Mouse (Mus musculus) heart, embryonic 12.5 days (tissue): Measurements from ENCODE around the gene Maml3. TPM values are rescaled to one million over a fixed set of nuclear protein-coding genes. Genes with fewer than 3 reads are reported as not detected.

Experiments used
- ATAC-seq: fragments of 200-750 bp; cut with Nextera tagmentation; 2 replicates; pipeline ENCODE4 v1.8.0; 2017; ENCODE audit warnings: moderate TSS enrichment, moderate library complexity; ENCODE audit not compliant: insufficient number of reproducible peaks, low FRiP score
- H3K27ac ChIP-seq: fragments of 300-500 bp; sonication (generic); 2 replicates; pipeline ENCODE4 v1.5.1; 2016; ENCODE audit warnings: mild to moderate bottlenecking, moderate library complexity; ENCODE audit not compliant: poor library complexity, severe bottlenecking
- H3K27me3 ChIP-seq: fragments of 300-500 bp; sonication (generic); replicated peaks from 2 replicates; pipeline ENCODE4 v1.6.1; 2016; ENCODE audit warnings: mild to moderate bottlenecking, moderate library complexity
- H3K36me3 ChIP-seq: fragments of 300-500 bp; sonication (generic); 2 replicates; pipeline ENCODE4 v1.6.1; 2016; ENCODE audit warnings: mild to moderate bottlenecking, moderate library complexity
- H3K4me1 ChIP-seq: fragments of 300-500 bp; sonication (generic); replicated peaks from 2 replicates; pipeline ENCODE4 v1.6.1; 2016; ENCODE audit warnings: mild to moderate bottlenecking
- H3K4me2 ChIP-seq: fragments of 300-500 bp; sonication (generic); 2 replicates; pipeline ENCODE4 v1.6.1; 2016; ENCODE audit warnings: mild to moderate bottlenecking, moderate library complexity
- H3K4me3 ChIP-seq: fragments of 300-500 bp; sonication (generic); 2 replicates; pipeline ENCODE4 v1.5.1; 2016; ENCODE audit warnings: mild to moderate bottlenecking
- H3K9ac ChIP-seq: fragments of 300-500 bp; sonication (generic); 2 replicates; pipeline ENCODE4 v1.6.1; 2016; ENCODE audit warnings: mild to moderate bottlenecking, moderate library complexity
- H3K9me3 ChIP-seq: fragments of 300-500 bp; sonication (generic); replicated peaks from 2 replicates; pipeline ENCODE4 v1.6.1; 2016; ENCODE audit warnings: mild to moderate bottlenecking, moderate library complexity
- WGBS: fragments of 180-500 bp; shearing (Covaris S2); methylation state at CpG from one replicate; pipeline ENCODE4 v1.1.7; 2016; 5-methylcytosine and 5-hydroxymethylcytosine counted together
- polyA plus RNA-seq: library from polyadenylated mRNA; unstranded; fragments of >200 nt; fragmentation: Nextera tagmentation; extraction: Ambion mirVana; gene quantifications from 2 replicates; pipeline ENCODE4 v1.2.1, GENCODE M21; 2016

The Maml3 gene
- polyA plus RNA-seq, 1 experiment from 2014 or later = 2.6 TPM

- no peak overlapping the region for H3K4me2 ChIP-seq
- 85% methylated on average over 2 of the region's 2 CpGs for WGBS
- no peaks in the 10 kb centered on the region for H3K36me3 ChIP-seq
- no peak overlapping the region for H3K9ac ChIP-seq
- H3K27ac ChIP-seq = no peak overlapping the region
- H3K27me3 ChIP-seq = no peaks in the 10 kb centered on the region
- H3K4me3 ChIP-seq = no peak overlapping the region
- H3K9me3 ChIP-seq = no peaks in the 10 kb centered on the region
- peaks cover 20% of the 10 kb centered on the region for H3K4me1 ChIP-seq
- no peak for ATAC-seq
Measured at GRCm38 (mm10) chr3:51776018-51776611, 328.8 kb downstream of the Maml3 start.

GRCm38 (mm10) chr3:51773587-51773986 lies 331.3 kb downstream of the Maml3 start:
- Histone ChIP-seq H3K4me1 (peaks cover 10% of the 10 kb centered on the region), H3K27ac (no peak overlapping the region), H3K9me3 (0 out of 2 replicates have a peak, but pooled peaks cover 2% of the 10 kb centered on the region), H3K27me3 (no peaks in the 10 kb centered on the region), H3K9ac (no peak overlapping the region), H3K4me2 (no peak overlapping the region), H3K36me3 (no peaks in the 10 kb centered on the region), H3K4me3 (no peak overlapping the region)
- no peak for ATAC-seq
- WGBS = 78% methylated on average over 5 of the region's 5 CpGs

- no peaks in the 10 kb centered on the region for H3K4me1 ChIP-seq
- no peak for ATAC-seq
- H3K4me2 ChIP-seq = no peak overlapping the region
- no peak overlapping the region for H3K27ac ChIP-seq
- 0 out of 2 replicates have a peak, but pooled peaks cover 2% of the 10 kb centered on the region for H3K9me3 ChIP-seq
- H3K27me3 ChIP-seq = no peaks in the 10 kb centered on the region
- WGBS = 66% methylated on average over 9 of the region's 9 CpGs
- no peak overlapping the region for H3K9ac ChIP-seq
- no peaks in the 10 kb centered on the region for H3K36me3 ChIP-seq
- H3K4me3 ChIP-seq = no peak overlapping the region
Measured at GRCm38 (mm10) chr3:51771839-51772630, 332.8 kb downstream of the Maml3 start.

GRCm38 (mm10) chr3:51769196-51769595 lies 335.7 kb downstream of the Maml3 start:
- no peaks in the 10 kb centered on the region for H3K27me3 ChIP-seq
- no peaks in the 10 kb centered on the region for H3K36me3 ChIP-seq
- WGBS = 79% methylated on average over 6 of the region's 6 CpGs
- no peaks in the 10 kb centered on the region for H3K4me1 ChIP-seq
- no peak overlapping the region for H3K4me2 ChIP-seq
- no peak overlapping the region for H3K9ac ChIP-seq
- ATAC-seq = no peak
- H3K4me3 ChIP-seq = no peak overlapping the region
- H3K9me3 ChIP-seq = 0 out of 2 replicates have a peak, but pooled peaks cover 2% of the 10 kb centered on the region
- H3K27ac ChIP-seq = no peak overlapping the region

GRCm38 (mm10) chr3:51765220-51765923 lies 339.5 kb downstream of the Maml3 start:
- Histone ChIP-seq H3K36me3 (no peaks in the 10 kb centered on the region), H3K4me2 (no peak overlapping the region), H3K9ac (no peak overlapping the region), H3K9me3 (0 out of 2 replicates have a peak, but pooled peaks cover 2% of the 10 kb centered on the region), H3K27ac (no peak overlapping the region), H3K4me1 (no peaks in the 10 kb centered on the region), H3K27me3 (no peaks in the 10 kb centered on the region), H3K4me3 (no peak overlapping the region)
- WGBS = 78% methylated on average over 12 of the region's 12 CpGs
- ATAC-seq = no peak

GRCm38 (mm10) chr3:51764175-51764574 lies 340.7 kb downstream of the Maml3 start:
- WGBS = 89% methylated on average over 3 of the region's 3 CpGs
- Histone ChIP-seq H3K27me3 (no peaks in the 10 kb centered on the region), H3K4me3 (no peak overlapping the region), H3K9me3 (no peaks in the 10 kb centered on the region), H3K36me3 (no peaks in the 10 kb centered on the region), H3K4me1 (no peaks in the 10 kb centered on the region), H3K27ac (no peak overlapping the region; the same call in 1 of the 2 replicates), H3K9ac (no peak overlapping the region), H3K4me2 (no peak overlapping the region)
- no peak for ATAC-seq

- no peak for ATAC-seq
- H3K27ac ChIP-seq = no peak overlapping the region
- H3K4me1 ChIP-seq = no peaks in the 10 kb centered on the region
- WGBS = 91% methylated on average over 10 of the region's 10 CpGs
- no peaks in the 10 kb centered on the region for H3K27me3 ChIP-seq
- no peaks in the 10 kb centered on the region for H3K9me3 ChIP-seq
- no peak overlapping the region for H3K4me3 ChIP-seq
- H3K36me3 ChIP-seq = no peaks in the 10 kb centered on the region
- H3K4me2 ChIP-seq = no peak overlapping the region
- no peak overlapping the region for H3K9ac ChIP-seq
Measured at GRCm38 (mm10) chr3:51762900-51763299, 342.0 kb downstream of the Maml3 start.

- Histone ChIP-seq H3K27ac (no peak overlapping the region), H3K4me1 (peaks cover 19% of the 10 kb centered on the region), H3K9me3 (no peaks in the 10 kb centered on the region), H3K9ac (no peak overlapping the region), H3K36me3 (no peaks in the 10 kb centered on the region), H3K27me3 (no peaks in the 10 kb centered on the region), H3K4me3 (no peak overlapping the region), H3K4me2 (no peak overlapping the region)
- 53% methylated on average over 3 of the region's 3 CpGs for WGBS
- ATAC-seq = no peak
Measured at GRCm38 (mm10) chr3:51759534-51759933, 345.3 kb downstream of the Maml3 start.

- 92% methylated on average over 5 of the region's 5 CpGs for WGBS
- ATAC-seq = no peak
- Histone ChIP-seq H3K4me2 (no peak overlapping the region), H3K27ac (no peak overlapping the region), H3K4me1 (peaks cover 20% of the 10 kb centered on the region), H3K9me3 (no peaks in the 10 kb centered on the region), H3K4me3 (no peak overlapping the region), H3K9ac (no peak overlapping the region), H3K27me3 (no peaks in the 10 kb centered on the region), H3K36me3 (no peaks in the 10 kb centered on the region)
Measured at GRCm38 (mm10) chr3:51757032-51757431, 347.8 kb downstream of the Maml3 start.

- H3K4me1 ChIP-seq = peaks cover 27% of the 10 kb centered on the region
- H3K4me3 ChIP-seq = no peak overlapping the region
- no peak overlapping the region for H3K4me2 ChIP-seq
- H3K27me3 ChIP-seq = no peaks in the 10 kb centered on the region
- H3K36me3 ChIP-seq = no peaks in the 10 kb centered on the region
- H3K9ac ChIP-seq = no peak overlapping the region
- no peak for ATAC-seq
- H3K27ac ChIP-seq = no peak overlapping the region
- H3K9me3 ChIP-seq = no peaks in the 10 kb centered on the region
- WGBS = 68% methylated on average over 5 of the region's 5 CpGs
Measured at GRCm38 (mm10) chr3:51756283-51756682, 348.6 kb downstream of the Maml3 start.

GRCm38 (mm10) chr3:51753262-51753661 lies 351.6 kb downstream of the Maml3 start:
- ATAC-seq = no peak
- H3K36me3 ChIP-seq = no peaks in the 10 kb centered on the region
- 71% methylated on average over 5 of the region's 5 CpGs for WGBS

More at GRCm38 (mm10) chr3:51753262-51753661, 351.6 kb downstream of the Maml3 start:
- no peak overlapping the region for H3K9ac ChIP-seq
- H3K27me3 ChIP-seq = no peaks in the 10 kb centered on the region
- H3K4me3 ChIP-seq = no peak overlapping the region
- no peak overlapping the region for H3K27ac ChIP-seq
- no peaks in the 10 kb centered on the region for H3K9me3 ChIP-seq
- H3K4me1 ChIP-seq = peaks cover 56% of the 10 kb centered on the region
- no peak overlapping the region for H3K4me2 ChIP-seq
